Mouse (Mus musculus) induced T-regulatory cell, adult 2 months (primary cell): ENCODE measurements around the gene Zfp626.
"Not testable (repeated sequence)": the region's sequence is repeated elsewhere in the genome, so short reads cannot be mapped to it uniquely, and the experiment has no call there.

Experiments used
- DNase-seq: peaks from one replicate; pipeline ENCODE4 v3.0.0-alpha.2; 2012; ENCODE audit warnings: low read depth

Zfp626 gene

GRCm38 (mm10) chr7:27860396-27861235 is 53.6 kb downstream of the Zfp626 start:
- peak; percentile 89 for DNase-seq

GRCm38 (mm10) chr7:27862578-27862977 is 55.6 kb downstream of the Zfp626 start:
- not testable (repeated sequence) for DNase-seq
